Mouse (Mus musculus) layer of hippocampus, postnatal 25 days (tissue): ENCODE data around the gene Vmn2r110. TPM values are rescaled to one million over a fixed set of nuclear protein-coding genes. Genes with fewer than 3 reads are reported as not detected.

Experiments
- DNase-seq, 2 experiments: peaks; one replicate each; pipeline ENCODE4 v3.0.0; 2022; ENCODE audit warnings: mixed read lengths in 2 of 2, low spot score in 1 of 2; ENCODE audit errors: extremely low spot score in 1 of 2
- total RNA-seq, 2 experiments: library from RNA; stranded (reverse); gene quantifications; 2 replicates each; pipeline ENCODE4 v1.2.3; 2021

Vmn2r110 gene
- not detected for total RNA-seq

- DNase-seq: no peak
Measured at GRCm38 (mm10) chr17:20596323-20596722, at the start of gene Vmn2r110. Gene Vmn2r110 (minus strand): TSS chr17:20596423.

DNA sequence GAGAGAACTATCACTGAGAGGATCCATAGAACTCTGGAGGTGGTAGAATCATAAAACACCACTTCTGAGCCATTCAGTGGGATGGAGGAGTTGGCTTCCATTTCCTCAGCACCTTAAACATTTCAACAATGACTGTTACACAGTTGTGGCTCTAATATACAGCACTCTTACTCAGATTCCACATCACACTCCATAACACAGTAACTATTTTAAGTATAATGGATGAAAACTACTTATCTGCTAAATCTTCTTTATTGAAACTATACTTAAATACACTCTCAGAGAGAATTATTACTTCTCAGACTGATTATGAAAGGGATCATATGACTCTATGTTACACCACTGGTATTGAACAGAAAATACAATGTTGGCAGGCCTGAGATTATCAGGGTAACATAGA, 28.6 kb upstream of the Vmn2r110 start, which contains the start of gene Fpr-rs3:
Fpr-rs3 (minus strand) TSS at position 101 of the 400 bp plus-strand sequence.
- no peak for DNase-seq

GRCm38 (mm10) chr17:20564656-20565055, 31.6 kb downstream of the Vmn2r110 start, which contains the start of gene Vmn2r109:
Gene Vmn2r109 (minus strand): TSS chr17:20564756.
- no peak for DNase-seq

Other genes starting within 250 kb of the Vmn2r110 start
- gene Vmn1r224, start 182.3 kb downstream of the Vmn2r110 start, total RNA-seq: not detected
- not detected for gene Vmn2r108, start 115.1 kb downstream of the Vmn2r110 start, total RNA-seq
- gene Vmn1r225, start 98.3 kb downstream of the Vmn2r110 start, total RNA-seq: not detected
- not detected for gene Vmn2r109, start 31.7 kb downstream of the Vmn2r110 start, total RNA-seq
- gene Fpr-rs3, start 28.5 kb upstream of the Vmn2r110 start, total RNA-seq: not detected
- gene Vmn1r226, start 86.4 kb upstream of the Vmn2r110 start, total RNA-seq: not detected
- gene Vmn1r227, start 133.4 kb upstream of the Vmn2r110 start, total RNA-seq: not detected
- not detected for gene Vmn1r228, start 189.7 kb upstream of the Vmn2r110 start, total RNA-seq
- under 1 TPM; 0.05 to 0.07 TPM for gene Vmn1r229, start 215.1 kb upstream of the Vmn2r110 start, total RNA-seq
- not detected for gene Vmn1r230, start 244.0 kb upstream of the Vmn2r110 start, total RNA-seq